Mouse (Mus musculus): ENCODE measurements at regions not wholly inside any gene's neighbourhood (a gene's known extent, or its start where the extent isn't known, plus 50 kb on each side); places are given as distances from the start of the nearest gene placed in this dataset.

DNA sequence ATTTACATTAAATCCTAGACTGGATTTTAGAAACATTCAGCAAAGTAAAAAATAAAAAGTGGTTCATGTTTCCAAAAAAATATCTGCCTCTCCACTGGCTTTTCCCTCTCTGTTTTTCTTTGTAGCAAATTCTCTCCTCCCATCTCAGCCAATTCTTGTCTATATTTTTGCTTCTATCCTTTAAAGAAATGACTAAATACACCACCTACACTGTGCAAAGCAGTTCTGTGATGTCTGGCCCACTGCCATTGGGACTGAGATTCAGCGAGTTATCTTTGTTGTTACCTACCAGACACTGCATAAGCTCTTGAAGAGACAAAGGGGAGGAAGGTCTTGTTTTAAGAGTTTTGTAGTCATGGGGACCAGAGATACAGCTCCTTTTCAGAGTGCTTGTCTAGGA is 835.8 kb upstream of the Klhl29 start:
- no peak for ATAC-seq (replicated peaks; ENCODE audit: insufficient number of reproducible peaks, low FRiP score, low TSS enrichment)
- H3K9me3 ChIP-seq (replicated peaks; ENCODE audit: control insufficient read depth, low read length) = no peaks in the 10 kb centered on the region
- no peak overlapping the region for H3K4me2 ChIP-seq
- no peak overlapping the region for H3K4me3 ChIP-seq (ENCODE audit: low read depth, low read length)
- H3K4me1 ChIP-seq (ENCODE audit: control insufficient read depth, insufficient read depth, low read length) = no peaks in the 10 kb centered on the region
- H3K27ac ChIP-seq (ENCODE audit: low read depth, low read length) = no peak overlapping the region
- no peaks in the 10 kb centered on the region for H3K27me3 ChIP-seq (ENCODE audit: control insufficient read depth, insufficient read depth, low read length)
- no peaks in the 10 kb centered on the region for H3K36me3 ChIP-seq (ENCODE audit: control insufficient read depth, insufficient read depth, low read length)
- WGBS (ENCODE audit: insufficient replicate concordance) = 50% methylated on average over 1 of the region's 1 CpGs
- no peak overlapping the region for H3K9ac ChIP-seq (ENCODE audit: low read depth, low read length)

DNA sequence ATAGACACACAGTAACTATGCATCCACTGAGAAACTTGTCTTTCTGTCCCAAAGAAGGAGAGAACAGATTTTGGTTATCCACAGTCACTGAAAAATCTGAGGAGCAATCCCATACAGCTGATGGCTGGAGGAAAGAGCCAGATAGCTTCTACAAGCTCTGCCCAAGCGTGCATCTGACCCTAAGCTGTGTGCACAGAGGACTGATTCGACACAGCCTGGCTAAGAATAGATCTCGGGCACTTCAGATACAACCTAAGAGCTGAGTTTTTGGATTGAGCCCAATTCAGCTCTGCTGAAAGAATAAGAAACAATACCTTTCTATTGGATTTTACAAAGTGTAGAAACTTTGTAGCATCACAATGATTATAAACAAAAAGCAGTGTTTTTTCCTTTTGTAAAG is 813.8 kb upstream of the Klhl29 start:
- WGBS (ENCODE audit: insufficient replicate concordance) = 32% methylated on average over 3 of the region's 3 CpGs
- ATAC-seq (replicated peaks; ENCODE audit: insufficient number of reproducible peaks, low FRiP score, low TSS enrichment) = no peak
- no peak overlapping the region for H3K4me3 ChIP-seq (ENCODE audit: low read depth, low read length)
- H3K27me3 ChIP-seq (ENCODE audit: control insufficient read depth, insufficient read depth, low read length) = no peaks in the 10 kb centered on the region
- H3K9ac ChIP-seq (ENCODE audit: low read depth, low read length) = no peak overlapping the region
- H3K4me1 ChIP-seq (ENCODE audit: control insufficient read depth, insufficient read depth, low read length) = no peaks in the 10 kb centered on the region; the same call in 1 of the 2 replicates
- no peak overlapping the region for H3K4me2 ChIP-seq
- peak overlapping the region; percentile 29; the same call in 1 of the 2 replicates for H3K27ac ChIP-seq (ENCODE audit: low read depth, low read length)
- no peaks in the 10 kb centered on the region for H3K36me3 ChIP-seq (ENCODE audit: control insufficient read depth, insufficient read depth, low read length)
- H3K9me3 ChIP-seq (replicated peaks; ENCODE audit: control insufficient read depth, low read length) = no peaks in the 10 kb centered on the region

DNA sequence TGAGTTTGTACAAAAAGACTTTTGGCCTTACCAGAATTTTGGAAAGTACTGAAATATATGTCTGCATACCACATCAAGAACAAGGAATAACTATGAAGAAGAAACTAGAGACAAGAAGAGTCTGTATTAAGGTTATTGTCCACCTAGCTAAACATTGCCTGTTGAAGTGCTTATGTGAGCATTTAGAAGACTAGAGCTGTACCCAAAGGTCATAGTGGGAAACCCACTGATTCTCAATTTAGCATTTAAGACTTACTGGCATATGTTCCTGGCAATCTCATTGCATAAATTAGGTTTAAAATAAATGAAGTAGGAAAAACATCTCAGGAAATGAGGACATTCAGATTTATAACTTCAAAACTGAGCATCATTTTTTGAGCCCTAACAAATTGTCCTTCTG is 793.3 kb upstream of the Klhl29 start:
- Histone ChIP-seq H3K4me3 (ENCODE audit: low read depth, low read length) (no peak overlapping the region), H3K4me1 (ENCODE audit: control insufficient read depth, insufficient read depth, low read length) (no peaks in the 10 kb centered on the region), H3K9ac (ENCODE audit: low read depth, low read length) (no peak overlapping the region), H3K27me3 (ENCODE audit: control insufficient read depth, insufficient read depth, low read length) (no peaks in the 10 kb centered on the region), H3K36me3 (ENCODE audit: control insufficient read depth, insufficient read depth, low read length) (no peaks in the 10 kb centered on the region), H3K9me3 (replicated peaks; ENCODE audit: control insufficient read depth, low read length) (no peaks in the 10 kb centered on the region), H3K4me2 (no peak overlapping the region), H3K27ac (ENCODE audit: low read depth, low read length) (no peak overlapping the region)
- no peak for ATAC-seq (replicated peaks; ENCODE audit: insufficient number of reproducible peaks, low FRiP score, low TSS enrichment)

GRCm38 (mm10) chr12:6154287-6154686 is 778.8 kb upstream of the Klhl29 start:
- H3K4me3 ChIP-seq (ENCODE audit: low read depth, low read length) = no peak overlapping the region
- H3K36me3 ChIP-seq (ENCODE audit: control insufficient read depth, insufficient read depth, low read length) = no peaks in the 10 kb centered on the region
- H3K27ac ChIP-seq (ENCODE audit: low read depth, low read length) = no peak overlapping the region
- no peak overlapping the region for H3K9ac ChIP-seq (ENCODE audit: low read depth, low read length)
- H3K4me1 ChIP-seq (ENCODE audit: control insufficient read depth, insufficient read depth, low read length) = no peaks in the 10 kb centered on the region
- H3K9me3 ChIP-seq (replicated peaks; ENCODE audit: control insufficient read depth, low read length) = no peaks in the 10 kb centered on the region
- no peak overlapping the region for H3K4me2 ChIP-seq
- no peaks in the 10 kb centered on the region for H3K27me3 ChIP-seq (ENCODE audit: control insufficient read depth, insufficient read depth, low read length)
- WGBS (ENCODE audit: insufficient replicate concordance) = 68% methylated on average over 2 of the region's 2 CpGs
- ATAC-seq (replicated peaks; ENCODE audit: insufficient number of reproducible peaks, low FRiP score, low TSS enrichment) = no peak

- no peak overlapping the region for H3K27ac ChIP-seq (ENCODE audit: low read depth, low read length)
- no peak for ATAC-seq (replicated peaks; ENCODE audit: insufficient number of reproducible peaks, low FRiP score, low TSS enrichment)
- no peak overlapping the region for H3K4me3 ChIP-seq (ENCODE audit: low read depth, low read length)
- 72% methylated on average over 3 of the region's 3 CpGs for WGBS (ENCODE audit: insufficient replicate concordance)
- no peaks in the 10 kb centered on the region for H3K27me3 ChIP-seq (ENCODE audit: control insufficient read depth, insufficient read depth, low read length)
- no peaks in the 10 kb centered on the region for H3K9me3 ChIP-seq (replicated peaks; ENCODE audit: control insufficient read depth, low read length)
- no peak overlapping the region for H3K4me2 ChIP-seq
- no peak overlapping the region for H3K9ac ChIP-seq (ENCODE audit: low read depth, low read length)
- no peaks in the 10 kb centered on the region for H3K4me1 ChIP-seq (ENCODE audit: control insufficient read depth, insufficient read depth, low read length)
- no peaks in the 10 kb centered on the region for H3K36me3 ChIP-seq (ENCODE audit: control insufficient read depth, insufficient read depth, low read length)
These were observed 776.0 kb upstream of the Klhl29 start for GRCm38 (mm10) chr12:6151476-6151875.

DNA sequence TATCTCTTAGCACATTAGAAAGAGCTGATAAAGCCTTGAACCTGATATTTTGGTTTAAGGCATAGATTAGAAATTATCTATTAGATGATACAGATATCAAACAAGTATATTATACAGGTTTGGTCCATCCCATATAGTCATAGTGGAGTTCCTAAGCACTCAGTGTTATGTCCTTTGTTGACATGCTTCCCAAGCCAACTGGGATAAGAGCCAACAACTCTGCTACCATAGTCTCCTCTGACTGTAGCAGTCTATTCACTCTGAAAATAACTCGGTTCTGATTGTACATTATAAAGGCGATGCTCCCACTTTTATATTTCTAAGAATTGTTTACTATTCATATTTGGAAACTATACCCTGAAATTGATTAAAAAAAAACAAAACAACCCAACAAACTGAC is 757.0 kb upstream of the Klhl29 start:
- Histone ChIP-seq H3K27me3 (ENCODE audit: control insufficient read depth, insufficient read depth, low read length) (no peaks in the 10 kb centered on the region), H3K9ac (ENCODE audit: low read depth, low read length) (no peak overlapping the region), H3K4me3 (ENCODE audit: low read depth, low read length) (no peak overlapping the region), H3K27ac (ENCODE audit: low read depth, low read length) (no peak overlapping the region), H3K9me3 (replicated peaks; ENCODE audit: control insufficient read depth, low read length) (no peaks in the 10 kb centered on the region), H3K4me2 (no peak overlapping the region), H3K36me3 (ENCODE audit: control insufficient read depth, insufficient read depth, low read length) (no peaks in the 10 kb centered on the region), H3K4me1 (ENCODE audit: control insufficient read depth, insufficient read depth, low read length) (no peaks in the 10 kb centered on the region)
- 74% methylated on average over 2 of the region's 2 CpGs for WGBS (ENCODE audit: insufficient replicate concordance)
- ATAC-seq (replicated peaks; ENCODE audit: insufficient number of reproducible peaks, low FRiP score, low TSS enrichment) = no peak

DNA sequence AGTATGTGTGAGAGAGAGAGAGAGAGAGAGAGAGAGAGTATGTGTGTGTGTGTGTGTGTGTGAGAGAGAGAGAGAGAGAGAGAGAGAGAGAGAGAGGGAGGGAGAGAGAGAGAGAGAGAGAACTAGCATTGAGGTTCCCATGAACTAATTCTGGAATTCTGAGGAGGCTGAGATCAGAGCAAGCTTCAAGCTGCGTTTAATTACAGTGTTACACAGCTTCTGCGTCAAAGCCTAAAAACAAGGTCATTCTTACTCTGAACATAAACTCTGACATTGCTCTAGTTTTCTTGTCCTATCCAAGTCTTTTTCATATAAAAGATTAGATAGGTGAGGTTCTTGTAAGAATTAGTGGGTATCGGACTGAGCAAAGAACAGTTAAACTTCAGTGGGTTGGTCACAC is 744.1 kb upstream of the Klhl29 start:
- no peaks in the 10 kb centered on the region for H3K4me1 ChIP-seq (ENCODE audit: control insufficient read depth, insufficient read depth, low read length)
- no peak overlapping the region for H3K4me3 ChIP-seq (ENCODE audit: low read depth, low read length)
- 75% methylated on average over 3 of the region's 3 CpGs for WGBS (ENCODE audit: insufficient replicate concordance)
- no peaks in the 10 kb centered on the region for H3K27me3 ChIP-seq (ENCODE audit: control insufficient read depth, insufficient read depth, low read length)
- no peak overlapping the region for H3K9ac ChIP-seq (ENCODE audit: low read depth, low read length)
- H3K36me3 ChIP-seq (ENCODE audit: control insufficient read depth, insufficient read depth, low read length) = no peaks in the 10 kb centered on the region
- ATAC-seq (replicated peaks; ENCODE audit: insufficient number of reproducible peaks, low FRiP score, low TSS enrichment) = no peak
- H3K4me2 ChIP-seq = no peak overlapping the region
- no peaks in the 10 kb centered on the region for H3K9me3 ChIP-seq (replicated peaks; ENCODE audit: control insufficient read depth, low read length)
- H3K27ac ChIP-seq (ENCODE audit: low read depth, low read length) = no peak overlapping the region

- no peak overlapping the region for H3K4me3 ChIP-seq (ENCODE audit: low read depth, low read length)
- H3K9me3 ChIP-seq (replicated peaks; ENCODE audit: control insufficient read depth, low read length) = no peaks in the 10 kb centered on the region
- no peaks in the 10 kb centered on the region for H3K4me1 ChIP-seq (ENCODE audit: control insufficient read depth, insufficient read depth, low read length)
- WGBS (ENCODE audit: insufficient replicate concordance) = 82% methylated on average over 1 of the region's 1 CpGs
- H3K4me2 ChIP-seq = no peak overlapping the region
- H3K9ac ChIP-seq (ENCODE audit: low read depth, low read length) = no peak overlapping the region
- H3K27ac ChIP-seq (ENCODE audit: low read depth, low read length) = no peak overlapping the region
- no peaks in the 10 kb centered on the region for H3K36me3 ChIP-seq (ENCODE audit: control insufficient read depth, insufficient read depth, low read length)
- H3K27me3 ChIP-seq (ENCODE audit: control insufficient read depth, insufficient read depth, low read length) = no peaks in the 10 kb centered on the region
- ATAC-seq (replicated peaks; ENCODE audit: insufficient number of reproducible peaks, low FRiP score, low TSS enrichment) = no peak
These were observed 739.8 kb upstream of the Klhl29 start for GRCm38 (mm10) chr12:6115254-6115653.

GRCm38 (mm10) chr12:6097295-6097694 is 721.8 kb upstream of the Klhl29 start:
- H3K36me3 ChIP-seq (ENCODE audit: control insufficient read depth, insufficient read depth, low read length) = no peaks in the 10 kb centered on the region
- no peaks in the 10 kb centered on the region for H3K27me3 ChIP-seq (ENCODE audit: control insufficient read depth, insufficient read depth, low read length)
- no peak overlapping the region for H3K9ac ChIP-seq (ENCODE audit: low read depth, low read length)
- no peaks in the 10 kb centered on the region for H3K4me1 ChIP-seq (ENCODE audit: control insufficient read depth, insufficient read depth, low read length)
- no peak overlapping the region for H3K4me3 ChIP-seq (ENCODE audit: low read depth, low read length)
- 67% methylated on average over 1 of the region's 1 CpGs for WGBS (ENCODE audit: insufficient replicate concordance)
- H3K9me3 ChIP-seq (replicated peaks; ENCODE audit: control insufficient read depth, low read length) = no peaks in the 10 kb centered on the region
- no peak for ATAC-seq (replicated peaks; ENCODE audit: insufficient number of reproducible peaks, low FRiP score, low TSS enrichment)
- H3K27ac ChIP-seq (ENCODE audit: low read depth, low read length) = no peak overlapping the region
- no peak overlapping the region for H3K4me2 ChIP-seq
